Mouse (Mus musculus) testis, adult 2 months (tissue): ENCODE data around the gene Pdpk1. TPM values are rescaled to one million over a fixed set of nuclear protein-coding genes. Genes with fewer than 3 reads are reported as not detected.

ENCODE experiments used
- H3K27ac ChIP-seq: fragments of 200-500 bp; 2 replicates; pipeline ENCODE4 v1.5.1; 2012; ENCODE audit warnings: low read depth, low read length; ENCODE audit not compliant: control insufficient read depth, insufficient read depth
- H3K27me3 ChIP-seq: fragments of 200-500 bp; 2 replicates; pipeline ENCODE4 v1.6.1; 2012; ENCODE audit warnings: mild to moderate bottlenecking, low read length, moderate library complexity; ENCODE audit not compliant: control insufficient read depth, insufficient read depth
- H3K36me3 ChIP-seq: fragments of 200-500 bp; 2 replicates; pipeline ENCODE4 v1.6.1; 2012; ENCODE audit warnings: mild to moderate bottlenecking, low read length; ENCODE audit not compliant: control insufficient read depth, insufficient read depth
- H3K4me1 ChIP-seq: fragments of 200-500 bp; 2 replicates; pipeline ENCODE4 v1.6.1; 2012; ENCODE audit warnings: low read length; ENCODE audit not compliant: control insufficient read depth, insufficient read depth
- H3K4me3 ChIP-seq: fragments of 200-500 bp; 2 replicates; pipeline ENCODE4 v1.5.1; 2012; ENCODE audit warnings: low read depth, mild to moderate bottlenecking, low read length, moderate library complexity, mixed read lengths; ENCODE audit not compliant: control insufficient read depth
- CTCF ChIP-seq: fragments of 200-500 bp; IDR thresholded peaks from 2 replicates; pipeline ENCODE4 v1.5.1; 2012; ENCODE audit warnings: low read depth, mild to moderate bottlenecking, inconsistent platforms, low read length, moderate library complexity; ENCODE audit not compliant: control insufficient read depth, insufficient read depth, insufficient replicate concordance
- POLR2A ChIP-seq: fragments of 200-500 bp; IDR thresholded peaks from 2 replicates; pipeline ENCODE4 v1.6.1; 2012; ENCODE audit warnings: low read depth, mild to moderate bottlenecking, inconsistent platforms, low read length, moderate library complexity; ENCODE audit not compliant: control insufficient read depth
- polyA plus RNA-seq: library from polyadenylated mRNA; depleted of rRNA; stranded (reverse); fragments of >200 nt; gene quantifications from 2 replicates; pipeline ENCODE4 v1.2.3, GENCODE M21; 2012

Gene Pdpk1
- polyA plus RNA-seq, 1 experiment, result 486 TPM

GRCm38 (mm10) chr17:24169317-24170065, 18.8 kb upstream of the Pdpk1 start, which contains the start of gene Atp6v0c:
Atp6v0c (minus strand) TSS chr17:24169702.
- peak; percentile 91 for TF ChIP-seq POLR2A
- no peak for TF ChIP-seq CTCF

GRCm38 (mm10) chr17:24168590-24169277, 18.0 kb upstream of the Pdpk1 start:
- Histone ChIP-seq H3K27ac (peak overlapping the region; percentile 99), H3K36me3 (no peaks in the 10 kb centered on the region; the same call in 1 of the 2 replicates), H3K4me3 (peak overlapping the region; percentile 95), H3K27me3 (no peaks in the 10 kb centered on the region), H3K4me1 (peaks cover 21% of the 10 kb centered on the region)
- no peak for TF ChIP-seq POLR2A

More at GRCm38 (mm10) chr17:24169317-24170065, 18.8 kb upstream of the Pdpk1 start, which contains the start of gene Atp6v0c:
- Histone ChIP-seq H3K27ac (peak within 1 kb of the TSS; percentile 99), H3K4me3 (peak within 1 kb of the TSS; percentile 95), H3K27me3 (no peaks in the 10 kb centered on the region), H3K36me3 (no peaks in the 10 kb centered on the region; the same call in 1 of the 2 replicates), H3K4me1 (peaks cover 21% of the 10 kb centered on the region)

- peak overlapping the region; percentile 65; the same call in 1 of the 2 replicates for H3K27ac ChIP-seq
- no peak for TF ChIP-seq POLR2A
- TF ChIP-seq CTCF, result no peak
- no peaks in the 10 kb centered on the region; the same call in 1 of the 2 replicates for H3K36me3 ChIP-seq
Measured at GRCm38 (mm10) chr17:24167891-24168505, 17.3 kb upstream of the Pdpk1 start.

GRCm38 (mm10) chr17:24167120-24167519, 16.4 kb upstream of the Pdpk1 start:
- H3K4me3 ChIP-seq, result no peak overlapping the region
- H3K36me3 ChIP-seq, result no peaks in the 10 kb centered on the region; the same call in 1 of the 2 replicates
- no peaks in the 10 kb centered on the region for H3K27me3 ChIP-seq
- no peak for TF ChIP-seq CTCF
- TF ChIP-seq POLR2A, result no peak
- H3K4me1 ChIP-seq, result peaks cover 28% of the 10 kb centered on the region
- no peak overlapping the region for H3K27ac ChIP-seq

More at GRCm38 (mm10) chr17:24167891-24168505, 17.3 kb upstream of the Pdpk1 start:
- Histone ChIP-seq H3K4me1 (peaks cover 25% of the 10 kb centered on the region), H3K4me3 (peak overlapping the region; percentile 95), H3K27me3 (no peaks in the 10 kb centered on the region)

- TF ChIP-seq CTCF, result 0 out of 2 replicates have a peak, but pooled peaks have one; percentile 9
- no peak for TF ChIP-seq POLR2A
- Histone ChIP-seq H3K27ac (no peak overlapping the region), H3K36me3 (no peaks in the 10 kb centered on the region; the same call in 1 of the 2 replicates), H3K4me1 (peaks cover 21% of the 10 kb centered on the region), H3K4me3 (no peak overlapping the region), H3K27me3 (no peaks in the 10 kb centered on the region)
Measured at GRCm38 (mm10) chr17:24164566-24165259, 14.0 kb upstream of the Pdpk1 start.

GRCm38 (mm10) chr17:24163176-24163962, 12.6 kb upstream of the Pdpk1 start, which contains the start of gene Amdhd2:
Amdhd2 (minus strand) TSS chr17:24163766.
- Histone ChIP-seq H3K27me3 (no peaks in the 10 kb centered on the region), H3K27ac (peak within 1 kb of the TSS; percentile 96), H3K4me1 (peaks cover 17% of the 10 kb centered on the region), H3K36me3 (no peaks in the 10 kb centered on the region; the same call in 1 of the 2 replicates), H3K4me3 (peak within 1 kb of the TSS; percentile 93)
- TF ChIP-seq POLR2A (peak; percentile 62; the same call in 1 of the 2 replicates), CTCF (no peak)
